Mouse (Mus musculus) heart, embryonic 13.5 days (tissue): ENCODE results near the gene Hist1h3d. TPM values are rescaled to one million over a fixed set of nuclear protein-coding genes. Genes with fewer than 3 reads are reported as not detected.
"Not testable (repeated sequence)": the region's sequence is repeated elsewhere in the genome, so short reads cannot be mapped to it uniquely, and the experiment has no call there.

ENCODE experiments used
- ATAC-seq: fragments of 200-750 bp; cut with Nextera tagmentation; 2 replicates; pipeline ENCODE4 v1.8.0; 2017; ENCODE audit warnings: moderate TSS enrichment; ENCODE audit not compliant: insufficient number of reproducible peaks, low FRiP score, low TSS enrichment; ENCODE audit errors: extremely low read depth
- H3K27ac ChIP-seq: fragments of 300-500 bp; sonication (generic); replicated peaks from 2 replicates; pipeline ENCODE4 v1.5.1; 2015; ENCODE audit warnings: moderate library complexity, mild to moderate bottlenecking, inconsistent platforms
- H3K27me3 ChIP-seq: fragments of 300-500 bp; sonication (generic); replicated peaks from 2 replicates; pipeline ENCODE4 v1.6.1; 2015; ENCODE audit warnings: mild to moderate bottlenecking, inconsistent platforms
- H3K36me3 ChIP-seq: fragments of 300-500 bp; sonication (generic); 2 replicates; pipeline ENCODE4 v1.6.1; 2015; ENCODE audit warnings: mild to moderate bottlenecking, inconsistent platforms
- H3K4me1 ChIP-seq: fragments of 300-500 bp; sonication (generic); 2 replicates; pipeline ENCODE4 v1.6.1; 2015; ENCODE audit warnings: inconsistent platforms
- H3K4me2 ChIP-seq: fragments of 300-500 bp; sonication (generic); 2 replicates; pipeline ENCODE4 v1.6.1; 2015; ENCODE audit warnings: inconsistent platforms, mild to moderate bottlenecking, moderate library complexity
- H3K4me3 ChIP-seq: fragments of 300-500 bp; sonication (generic); 2 replicates; pipeline ENCODE4 v1.5.1; 2015; ENCODE audit warnings: moderate library complexity, mild to moderate bottlenecking, inconsistent platforms
- H3K9ac ChIP-seq: fragments of 300-500 bp; sonication (generic); 2 replicates; pipeline ENCODE4 v1.6.1; 2015; ENCODE audit warnings: inconsistent platforms, mild to moderate bottlenecking, moderate library complexity
- H3K9me3 ChIP-seq: fragments of 300-500 bp; sonication (generic); 2 replicates; pipeline ENCODE4 v1.6.1; 2016; ENCODE audit warnings: inconsistent platforms
- WGBS: fragments of 180-500 bp; shearing (Covaris S2); methylation state at CpG from one replicate; pipeline ENCODE4 v1.1.7; 2015; ENCODE audit warnings: mixed read lengths; 5-methylcytosine and 5-hydroxymethylcytosine counted together
- polyA plus RNA-seq: library from polyadenylated mRNA; unstranded; fragments of >200 nt; fragmentation: Nextera tagmentation; extraction: Ambion mirVana; gene quantifications from 2 replicates; pipeline ENCODE4 v1.2.1, GENCODE M21; 2015

Hist1h3d gene
- polyA plus RNA-seq, 1 experiment from 2014 or later, result 2.4 TPM

GRCm38 (mm10) chr13:23534368-23535131 lies 41.0 kb upstream of the Hist1h3d start:
- Histone ChIP-seq H3K4me1 (peaks cover 42% of the 10 kb centered on the region), H3K4me3 (peak overlapping the region; percentile 70), H3K9ac (peak overlapping the region; percentile 84), H3K9me3 (no peaks in the 10 kb centered on the region), H3K27me3 (no peaks in the 10 kb centered on the region), H3K27ac (peak overlapping the region; percentile 99), H3K36me3 (no peaks in the 10 kb centered on the region), H3K4me2 (peak overlapping the region; percentile 81)
- under 1% methylated on average over 15 of the region's 15 CpGs for WGBS
- ATAC-seq, result no peak

GRCm38 (mm10) chr13:23535137-23536075 lies 40.2 kb upstream of the Hist1h3d start, which contains the start of gene Hist1h3g:
Gene Hist1h3g (plus strand): TSS chr13:23535422.
- Histone ChIP-seq H3K4me2 (peak within 1 kb of the TSS; percentile 81), H3K27ac (peak within 1 kb of the TSS; percentile 99), H3K9ac (peak within 1 kb of the TSS; percentile 84), H3K4me1 (peaks cover 42% of the 10 kb centered on the region), H3K4me3 (peak within 1 kb of the TSS; percentile 70)
- 1% methylated on average over 49 of the region's 62 CpGs for WGBS
- H3K36me3 ChIP-seq, H3K27me3 ChIP-seq, H3K9me3 ChIP-seq: not testable (repeated sequence)
- peak; percentile 87 for ATAC-seq

GRCm38 (mm10) chr13:23536076-23536822 lies 39.3 kb upstream of the Hist1h3d start:
- Histone ChIP-seq H3K27me3 (no peaks in the 10 kb centered on the region), H3K9me3 (no peaks in the 10 kb centered on the region), H3K4me3 (peak overlapping the region; percentile 70), H3K4me1 (peaks cover 42% of the 10 kb centered on the region), H3K4me2 (peak overlapping the region; percentile 81), H3K36me3 (no peaks in the 10 kb centered on the region), H3K27ac (peak overlapping the region; percentile 99), H3K9ac (peak overlapping the region; percentile 84)
- no peak for ATAC-seq
- WGBS, result 27% methylated on average over 7 of the region's 7 CpGs

GRCm38 (mm10) chr13:23537006-23537710 lies 38.4 kb upstream of the Hist1h3d start:
- Histone ChIP-seq H3K27ac (no peak overlapping the region), H3K4me2 (peak overlapping the region; percentile 81), H3K27me3 (no peaks in the 10 kb centered on the region), H3K36me3 (no peaks in the 10 kb centered on the region), H3K4me1 (peaks cover 41% of the 10 kb centered on the region), H3K9ac (0 out of 2 replicates have a peak overlapping the region, but pooled peaks have one; percentile 84), H3K9me3 (no peaks in the 10 kb centered on the region), H3K4me3 (peak overlapping the region; percentile 70)
- 75% methylated on average over 3 of the region's 3 CpGs for WGBS
- no peak for ATAC-seq

GRCm38 (mm10) chr13:23538249-23538648 lies 37.3 kb upstream of the Hist1h3d start:
- Histone ChIP-seq H3K27me3 (no peaks in the 10 kb centered on the region), H3K9me3 (no peaks in the 10 kb centered on the region), H3K9ac (no peak overlapping the region), H3K4me2 (no peak overlapping the region), H3K27ac (no peak overlapping the region), H3K4me1 (peaks cover 37% of the 10 kb centered on the region), H3K36me3 (no peaks in the 10 kb centered on the region), H3K4me3 (no peak overlapping the region)
- no peak for ATAC-seq
- 83% methylated on average over 5 of the region's 5 CpGs for WGBS

GRCm38 (mm10) chr13:23539821-23540220 lies 35.7 kb upstream of the Hist1h3d start:
- H3K4me3 ChIP-seq, ATAC-seq: not testable (repeated sequence)
- H3K4me1 ChIP-seq, result peaks cover 28% of the 10 kb centered on the region

GRCm38 (mm10) chr13:23541497-23541896 lies 34.1 kb upstream of the Hist1h3d start:
- ATAC-seq, result no peak
- 81% methylated on average over 3 of the region's 3 CpGs for WGBS
- no peak overlapping the region for H3K9ac ChIP-seq
- H3K4me3 ChIP-seq, result no peak overlapping the region
- no peaks in the 10 kb centered on the region for H3K27me3 ChIP-seq
- H3K9me3 ChIP-seq, result no peaks in the 10 kb centered on the region
- H3K4me1 ChIP-seq, result peaks cover 18% of the 10 kb centered on the region
- H3K27ac ChIP-seq, result no peak overlapping the region
- no peaks in the 10 kb centered on the region for H3K36me3 ChIP-seq
- H3K4me2 ChIP-seq, result no peak overlapping the region

More at GRCm38 (mm10) chr13:23539821-23540220, 35.7 kb upstream of the Hist1h3d start:
- not testable (repeated sequence) for H3K27ac ChIP-seq, H3K27me3 ChIP-seq, H3K9me3 ChIP-seq, H3K9ac ChIP-seq, H3K36me3 ChIP-seq, H3K4me2 ChIP-seq
- WGBS, result 63% methylated on average over 1 of the region's 1 CpGs

GRCm38 (mm10) chr13:23542225-23542980 lies 33.2 kb upstream of the Hist1h3d start:
- Histone ChIP-seq H3K9ac (peak overlapping the region; percentile 79), H3K27ac (peak overlapping the region; percentile 90), H3K4me3 (peak overlapping the region; percentile 58), H3K4me2 (peak overlapping the region; percentile 83)
- not testable (repeated sequence) for H3K27me3 ChIP-seq, H3K9me3 ChIP-seq, H3K36me3 ChIP-seq, ATAC-seq, H3K4me1 ChIP-seq
- 10% methylated on average over 3 of the region's 3 CpGs for WGBS

GRCm38 (mm10) chr13:23542999-23543607 lies 32.5 kb upstream of the Hist1h3d start, which contains the start of gene Hist1h2bh:
Gene Hist1h2bh (minus strand): TSS chr13:23543392.
- ATAC-seq, result peak; percentile 80
- WGBS, result under 1% methylated on average over 38 of the region's 42 CpGs
- H3K27me3 ChIP-seq, result not testable (repeated sequence)

More at GRCm38 (mm10) chr13:23542999-23543607, 32.5 kb upstream of the Hist1h3d start, which contains the start of gene Hist1h2bh:
- not testable (repeated sequence) for H3K4me1 ChIP-seq, H3K36me3 ChIP-seq, H3K9me3 ChIP-seq
- Histone ChIP-seq H3K9ac (peak within 1 kb of the TSS; percentile 79), H3K27ac (peak within 1 kb of the TSS; percentile 93), H3K4me3 (peak within 1 kb of the TSS; percentile 58), H3K4me2 (peak within 1 kb of the TSS; percentile 83)
